Comparison of ENCODE assay signal across 17 mouse cellular contexts in the genomic region with DNA sequence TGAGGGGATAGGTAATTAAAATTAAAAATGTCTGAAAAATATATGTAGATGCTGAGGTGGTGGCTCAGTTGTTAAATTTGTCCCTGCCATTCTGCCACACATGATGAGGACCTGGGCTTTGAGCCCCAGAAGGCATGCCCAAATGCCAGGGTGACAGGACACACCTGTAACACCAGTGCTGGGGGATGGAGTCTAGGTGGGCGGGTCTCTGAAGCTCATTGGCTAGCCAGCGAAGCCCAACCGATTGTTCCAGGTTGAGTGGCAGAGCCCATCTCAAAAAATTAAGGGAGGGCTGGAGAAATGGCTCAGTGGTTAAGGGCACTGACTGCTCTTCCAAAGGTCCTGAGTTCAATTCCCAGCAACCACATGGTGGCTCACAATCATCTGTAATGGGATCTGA.
"Had no signal": no experiment of that assay in that cellular context is flagged by ENCODE, and none has a peak within 500 bp of the region (broad histone marks: within the 10 kb centered on the region; RNA-seq: fewer than 3 reads in every experiment).

No protein-coding gene starts in this region.

- DNase-seq: lung, adult 18-20 months; lung, postnatal 10 days; lung, postnatal 4 days; midbrain, embryonic 14.5 days; retina, postnatal 1 day; right cerebral cortex, adult 18-20 months; right cerebral cortex, postnatal 25 days; right cerebral cortex, postnatal 4 days; spleen, adult 18-20 months; thymus, adult 18-20 months; thymus, postnatal 14 days; thymus, postnatal 36 days had no signal

- H3K27ac ChIP-seq: midbrain, embryonic 12.5 days; neural tube, embryonic 13.5 days; neural tube, embryonic 15.5 days had no signal

- H3K27me3 ChIP-seq: midbrain, embryonic 12.5 days; neural tube, embryonic 13.5 days; neural tube, embryonic 15.5 days had no signal

- H3K9me3 ChIP-seq: neural tube, embryonic 13.5 days; neural tube, embryonic 15.5 days had no signal

- H3K9ac ChIP-seq: lung, embryonic 14.5 days; midbrain, embryonic 12.5 days; neural tube, embryonic 13.5 days; neural tube, embryonic 15.5 days had no signal

- H3K4me3 ChIP-seq: midbrain, embryonic 12.5 days; myocyte; neural tube, embryonic 13.5 days; neural tube, embryonic 15.5 days had no signal

- H3K36me3 ChIP-seq: midbrain, embryonic 12.5 days; neural tube, embryonic 13.5 days; neural tube, embryonic 15.5 days had no signal

- H3K4me2 ChIP-seq: lung, embryonic 14.5 days; midbrain, embryonic 12.5 days; neural tube, embryonic 13.5 days; neural tube, embryonic 15.5 days had no signal
